In genomic region chr17:29398434-29399026, GRCm38 (mm10) we compare ENCODE assay signal across 8 mouse cellular contexts. TPM values are rescaled to one million over a fixed set of nuclear protein-coding genes. Genes with fewer than 3 reads are reported as not detected.
DNase-seq lines count a peak whose midpoint lies in the region; ATAC-seq and TF ChIP-seq lines count a peak whose summit lies in the region.

No protein-coding gene starts in this region.

- ATAC-seq in erythroblast, adult 5-6 weeks (replicated peaks; ENCODE audit: low FRiP score, poor library complexity, severe bottlenecking): no peak
- ATAC-seq in heart, embryonic 16.5 days (replicated peaks; ENCODE audit: extremely low read depth, insufficient read depth, low FRiP score): no peak
- ATAC-seq in liver, embryonic 14.5 days (ENCODE audit: insufficient read depth): no peak
- no peak for ATAC-seq in monocyte, adult 5-6 weeks (replicated peaks; ENCODE audit: insufficient number of reproducible peaks, low FRiP score, low TSS enrichment, poor library complexity, severe bottlenecking)

- TF ChIP-seq EP300 in liver, embryonic 14.5 days (IDR thresholded peaks at IDR 0.05; ENCODE audit: low read depth): no peak

- H3K27ac ChIP-seq in heart, embryonic 16.5 days (ENCODE audit: low read length): peak overlapping the region; percentile 43; the same call in 1 of the 2 replicates
- peak overlapping the region; percentile 68 for H3K27ac ChIP-seq in liver, embryonic 14.5 days
- H3K27ac ChIP-seq in cerebellum, adult 2 months (ENCODE audit: insufficient read depth, low read length): no peak overlapping the region

- peak overlapping the region; percentile 64 for H3K4me3 ChIP-seq in erythroblast, embryonic 14.5 days (replicated peaks)
- H3K4me3 ChIP-seq in heart, embryonic 16.5 days (ENCODE audit: low read length): peak overlapping the region; percentile 30
- H3K4me3 ChIP-seq in liver, embryonic 14.5 days (ENCODE audit: insufficient read depth in 1 of 2, low read depth in 2 of 2, low read length in 2 of 2): peak overlapping the region; percentile 31 to 41; a peak in 3 of 4 replicates
- no peak overlapping the region for H3K4me3 ChIP-seq in cerebellum, adult 2 months (replicated peaks; ENCODE audit: insufficient read depth, low read depth, low read length)

- TF ChIP-seq CTCF in liver, embryonic 14.5 days (IDR thresholded peaks at IDR 0.05; ENCODE audit: low read depth): no peak
- TF ChIP-seq CTCF in cerebellum, adult 2 months (IDR thresholded peaks at IDR 0.05; ENCODE audit: borderline replicate concordance, insufficient read depth, low read depth, low read length): no peak

- peaks cover 11% of the 10 kb centered on the region for H3K27me3 ChIP-seq in erythroblast, embryonic 14.5 days (ENCODE audit: control insufficient read depth)
- H3K27me3 ChIP-seq in heart, embryonic 16.5 days (ENCODE audit: control insufficient read depth, insufficient read depth, low read length): no peaks in the 10 kb centered on the region
- H3K27me3 ChIP-seq in liver, embryonic 14.5 days (ENCODE audit: control insufficient read depth, insufficient read depth, low read length): no peaks in the 10 kb centered on the region
- no peaks in the 10 kb centered on the region for H3K27me3 ChIP-seq in cerebellum, adult 2 months (ENCODE audit: control insufficient read depth, insufficient read depth, low read length)

- peak; percentile 35 for DNase-seq in A20 (ENCODE audit: low read depth, low spot score)
- no peak for DNase-seq in liver, embryonic 14.5 days (ENCODE audit: low read depth in 3 of 3, low spot score in 3 of 3)
- DNase-seq in cerebellum, adult 2 months: no peak
- no peak for DNase-seq in Muller cell, postnatal 12 days (ENCODE audit: inconsistent ontology term)

- H3K36me3 ChIP-seq in erythroblast, embryonic 14.5 days (ENCODE audit: control insufficient read depth): no peaks in the 10 kb centered on the region
- H3K36me3 ChIP-seq in heart, embryonic 16.5 days (ENCODE audit: control insufficient read depth, insufficient read depth): no peaks in the 10 kb centered on the region
- no peaks in the 10 kb centered on the region for H3K36me3 ChIP-seq in liver, embryonic 14.5 days (replicated peaks; ENCODE audit: control insufficient read depth, insufficient read depth, low read depth)

- H3K9ac ChIP-seq in heart, embryonic 16.5 days (ENCODE audit: low read length): peak overlapping the region; percentile 58
- peak overlapping the region; percentile 53 for H3K9ac ChIP-seq in liver, embryonic 14.5 days (replicated peaks)

- peaks cover 66% of the 10 kb centered on the region for H3K4me1 ChIP-seq in erythroblast, embryonic 14.5 days (ENCODE audit: control insufficient read depth)
- peaks cover 34% of the 10 kb centered on the region for H3K4me1 ChIP-seq in heart, embryonic 16.5 days (ENCODE audit: control insufficient read depth, insufficient read depth, low read length)
- peaks cover 28 to 44% of the 10 kb centered on the region in 2 experiments for H3K4me1 ChIP-seq in liver, embryonic 14.5 days (replicated peaks; ENCODE audit: control insufficient read depth in 2 of 2, insufficient read depth in 2 of 2, low read length in 1 of 2)
- peaks cover 3% of the 10 kb centered on the region; the same call in 1 of the 2 replicates for H3K4me1 ChIP-seq in cerebellum, adult 2 months (ENCODE audit: control insufficient read depth, insufficient read depth, low read length)

- H3K9me3 ChIP-seq in erythroblast, embryonic 14.5 days (ENCODE audit: control insufficient read depth, low read length): no peaks in the 10 kb centered on the region
- no peaks in the 10 kb centered on the region for H3K9me3 ChIP-seq in heart, embryonic 16.5 days (replicated peaks; ENCODE audit: control insufficient read depth, low read length)
- no peaks in the 10 kb centered on the region for H3K9me3 ChIP-seq in liver, embryonic 14.5 days (ENCODE audit: control insufficient read depth, low read length)

- peak overlapping the region; percentile 59 for H3K4me2 ChIP-seq in heart, embryonic 16.5 days (ENCODE audit: low read depth, low read length)
- peak overlapping the region; percentile 76 for H3K4me2 ChIP-seq in liver, embryonic 14.5 days (ENCODE audit: low read depth)

- WGBS in heart, embryonic 16.5 days: 31% methylated on average over 17 of the region's 17 CpGs
- 28% methylated on average over 17 of the region's 17 CpGs for WGBS in liver, embryonic 14.5 days (ENCODE audit: insufficient replicate concordance)
- 64% methylated on average over 17 of the region's 17 CpGs for WGBS in cerebellum, adult 2 months

- TF ChIP-seq POLR2A in cerebellum, adult 2 months (IDR thresholded peaks at IDR 0.05; ENCODE audit: borderline replicate concordance, insufficient read depth, low read length): no peak

RNA-seq across cellular contexts. Expression of gene Fgd2, which starts 37.8 kb away (rescaled TPM):
- 0.17 and 0.28 TPM in 2 replicates for polyA plus RNA-seq in erythroblast, embryonic 14.5 days (2012)
- total RNA-seq in erythroblast, adult 5-6 weeks (2015; ENCODE audit: low replicate concordance): 3.3 TPM in 2 replicates
- total RNA-seq in erythroblast, adult 5-6 weeks (2017; ENCODE audit: low replicate concordance): 2.5 and 4.3 TPM in 2 replicates
- polyA plus RNA-seq in heart, embryonic 16.5 days (2015; fragmentation: Nextera tagmentation; extraction: Ambion mirVana): 4.8 and 4.9 TPM in 2 replicates
- 8.5 and 8.6 TPM in 2 replicates for polyA plus RNA-seq in liver, embryonic 14.5 days (2012; rRNA removed)
- 3.8 and 4.0 TPM in 2 replicates for polyA plus RNA-seq in liver, embryonic 14.5 days (2014; fragmentation: Nextera tagmentation; extraction: Ambion mirVana)
- polyA plus RNA-seq in cerebellum, adult 2 months (2012; rRNA removed): 5.5 and 5.9 TPM in 2 replicates
- 76.8 to 91.0 TPM (median 79.1 TPM) in 3 replicates for total RNA-seq in monocyte, adult 5-6 weeks (2017)

RNA-seq across cellular contexts. Expression of gene Mtch1, which starts 50.8 kb away (rescaled TPM):
- polyA plus RNA-seq in erythroblast, embryonic 14.5 days (2012): 10.3 and 12.7 TPM in 2 replicates
- total RNA-seq in erythroblast, adult 5-6 weeks (2015; ENCODE audit: low replicate concordance): 19.2 and 28.0 TPM in 2 replicates
- total RNA-seq in erythroblast, adult 5-6 weeks (2017; ENCODE audit: low replicate concordance): 19.1 and 31.1 TPM in 2 replicates
- 220 and 273 TPM in 2 replicates for polyA plus RNA-seq in heart, embryonic 16.5 days (2015; fragmentation: Nextera tagmentation; extraction: Ambion mirVana)
- polyA plus RNA-seq in liver, embryonic 14.5 days (2012; rRNA removed): 61.1 and 69.0 TPM in 2 replicates
- polyA plus RNA-seq in liver, embryonic 14.5 days (2014; fragmentation: Nextera tagmentation; extraction: Ambion mirVana): 54.3 and 64.3 TPM in 2 replicates
- 447 and 479 TPM in 2 replicates for polyA plus RNA-seq in cerebellum, adult 2 months (2012; rRNA removed)
- 56.3 to 71.0 TPM (median 67.0 TPM) in 3 replicates for total RNA-seq in monocyte, adult 5-6 weeks (2017)
